Mouse (Mus musculus) thymus, adult 2 months (tissue): Measurements from ENCODE around the gene Svs1.
"Not testable (repeated sequence)": the region's sequence is repeated elsewhere in the genome, so short reads cannot be mapped to it uniquely, and the experiment has no call there.

ENCODE experiments used
- CTCF ChIP-seq: fragments of 200-500 bp; IDR thresholded peaks from 2 replicates; pipeline ENCODE4 v1.5.1; 2012; ENCODE audit warnings: mild to moderate bottlenecking, control low read depth, low read length, moderate library complexity, borderline replicate concordance; ENCODE audit not compliant: control insufficient read depth, poor library complexity, insufficient read depth; ENCODE audit errors: extremely low read depth
- POLR2A ChIP-seq: fragments of 200-500 bp; IDR thresholded peaks from 2 replicates; pipeline ENCODE4 v1.6.1; 2012; ENCODE audit warnings: mild to moderate bottlenecking, low read length, control low read depth, moderate library complexity; ENCODE audit not compliant: control insufficient read depth, poor library complexity, insufficient read depth; ENCODE audit errors: extremely low read depth

- not testable (repeated sequence) for TF ChIP-seq CTCF, POLR2A
Observed at GRCm38 (mm10) chr6:48966696-48967095, 20.0 kb upstream of the Svs1 start.
